Mouse (Mus musculus): ENCODE measurements around the gene Galnt11. TPM values are rescaled to one million over a fixed set of nuclear protein-coding genes. Genes with fewer than 3 reads are reported as not detected.
"Not testable (repeated sequence)": the region's sequence is repeated elsewhere in the genome, so short reads cannot be mapped to it uniquely, and the experiment has no call there.

Galnt11 gene
- polyA plus RNA-seq, 1 experiment, result 8.7 TPM

DNA sequence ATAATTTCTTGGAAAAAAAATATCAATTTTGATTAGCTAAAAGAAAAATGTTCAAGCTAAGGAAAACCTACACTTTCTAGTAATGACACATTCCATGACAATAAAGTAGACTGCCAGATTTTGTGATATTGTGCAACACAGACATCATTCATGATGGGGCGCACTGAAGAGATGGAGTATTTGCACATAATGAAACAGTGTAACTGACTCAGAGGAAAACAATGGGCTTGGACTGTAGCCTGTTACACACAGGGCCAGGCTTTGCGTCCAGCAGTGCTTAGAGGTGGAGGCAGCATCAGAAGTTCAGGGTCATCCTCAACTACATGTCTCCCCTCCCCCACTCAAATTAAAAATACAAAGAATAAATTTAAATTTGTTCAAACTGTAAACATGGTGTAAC is 31.2 kb upstream of the Galnt11 start:
- H3K4me3 ChIP-seq, result no peak overlapping the region
- no peak overlapping the region for H3ac ChIP-seq (ENCODE audit: control insufficient read depth, insufficient read length)
- no peak for TF ChIP-seq TCF12 (IDR thresholded peaks at IDR 0.05; ENCODE audit: insufficient read depth, poor library complexity, severe bottlenecking)
- TF ChIP-seq REST (IDR thresholded peaks at IDR 0.05; ENCODE audit: insufficient read depth, insufficient read length), result no peak
- no peak for TF ChIP-seq POLR2AphosphoS2 (IDR thresholded peaks at IDR 0.05; ENCODE audit: insufficient read length, low read depth)
- no peak for TF ChIP-seq E2F4 (IDR thresholded peaks at IDR 0.05; ENCODE audit: insufficient read depth)
- H3K36me3 ChIP-seq (ENCODE audit: control insufficient read depth, insufficient read depth), result no peaks in the 10 kb centered on the region
- no peaks in the 10 kb centered on the region for H3K79me2 ChIP-seq (ENCODE audit: control insufficient read depth, insufficient read depth)
- H3K4me2 ChIP-seq (ENCODE audit: low read depth), result no peak overlapping the region
- H3K27me3 ChIP-seq (ENCODE audit: control insufficient read depth, insufficient read depth, insufficient read length), result peaks cover 4% of the 10 kb centered on the region

DNA sequence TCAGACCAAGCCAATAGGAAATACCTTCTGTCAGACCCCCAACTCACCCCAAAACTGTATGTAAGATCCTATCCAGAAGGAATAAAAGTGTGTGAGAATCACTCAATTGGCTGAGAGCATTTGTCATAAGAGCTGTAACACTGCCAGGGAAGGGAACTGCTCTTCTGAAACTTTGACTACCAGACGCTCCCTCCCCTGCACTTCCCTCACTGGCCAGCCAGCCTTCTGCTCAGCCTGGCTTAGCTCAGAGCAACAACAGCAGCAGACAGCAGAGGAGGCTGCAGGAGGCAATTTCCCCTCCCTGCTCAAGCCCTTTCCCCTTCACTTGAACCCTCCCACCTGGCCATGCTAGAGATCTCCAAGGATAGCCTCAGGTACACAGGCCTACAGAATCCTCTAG is 9.8 kb upstream of the Galnt11 start:
- Histone ChIP-seq H3K27me3 (ENCODE audit: control insufficient read depth, insufficient read depth, insufficient read length) (no peaks in the 10 kb centered on the region), H3K4me3 (no peak overlapping the region)
- TF ChIP-seq MYOG (IDR thresholded peaks at IDR 0.05; ENCODE audit: control insufficient read depth in 1 of 3, insufficient read depth in 1 of 3, insufficient read length in 2 of 3, low read depth in 2 of 3), result no peak
- TF ChIP-seq MYOD1 (IDR thresholded peaks at IDR 0.05; ENCODE audit: control insufficient read depth in 1 of 3, insufficient read length in 2 of 3, low read depth in 2 of 3), result no peak
- no peak for TF ChIP-seq POLR2A (IDR thresholded peaks at IDR 0.05; ENCODE audit: insufficient read length, low read depth)
- TF ChIP-seq SRF (IDR thresholded peaks at IDR 0.05; ENCODE audit: control insufficient read depth, insufficient read length, low read depth), result no peak
- TF ChIP-seq TCF3 (IDR thresholded peaks at IDR 0.05; ENCODE audit: insufficient read length, low read depth), result no peak
- TF ChIP-seq REST (IDR thresholded peaks at IDR 0.05; ENCODE audit: insufficient read depth, insufficient read length), result no peak
- no peak for TF ChIP-seq MAX (IDR thresholded peaks at IDR 0.05; ENCODE audit: low read depth)
- TF ChIP-seq E2F4 (IDR thresholded peaks at IDR 0.05; ENCODE audit: insufficient read depth), result no peak
- no peak for TF ChIP-seq USF1 (IDR thresholded peaks at IDR 0.05; ENCODE audit: low read depth)
- TF ChIP-seq TCF12 (IDR thresholded peaks at IDR 0.05; ENCODE audit: insufficient read depth, poor library complexity, severe bottlenecking), result no peak
- TF ChIP-seq CEBPB (IDR thresholded peaks at IDR 0.05; ENCODE audit: insufficient read depth, poor library complexity, severe bottlenecking), result no peak
- no peak for TF ChIP-seq POLR2AphosphoS2 (IDR thresholded peaks at IDR 0.05; ENCODE audit: insufficient read length, low read depth)

DNA sequence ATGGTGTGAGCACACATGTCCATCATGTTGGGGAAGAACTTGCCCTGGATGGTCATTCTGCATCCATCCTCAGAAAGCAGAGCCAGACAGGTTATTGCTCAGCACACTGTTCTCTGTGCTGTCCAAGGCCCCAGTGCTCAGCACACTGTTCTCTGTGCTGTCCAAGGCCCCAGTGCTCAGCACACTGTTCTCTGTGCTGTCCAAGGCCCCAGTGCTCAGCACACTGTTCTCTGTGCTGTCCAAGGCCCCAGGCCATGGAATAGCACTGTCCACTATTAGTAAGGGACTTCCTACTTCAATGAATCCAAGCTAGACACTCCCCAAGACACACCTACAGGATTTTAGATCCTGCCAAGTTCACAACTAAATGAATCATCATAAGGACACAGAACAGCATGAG is 8.5 kb upstream of the Galnt11 start:
- not testable (repeated sequence) for H3K4me3 ChIP-seq; H3K27me3 ChIP-seq (ENCODE audit: control insufficient read depth, insufficient read depth, insufficient read length); H3K79me2 ChIP-seq (ENCODE audit: control insufficient read depth, insufficient read depth); H3K4me2 ChIP-seq (ENCODE audit: low read depth); H3ac ChIP-seq (ENCODE audit: control insufficient read depth, insufficient read length); H3K36me3 ChIP-seq (ENCODE audit: control insufficient read depth, insufficient read depth)

More for the DNA sequence above, 9.8 kb upstream of the Galnt11 start:
- H3K36me3 ChIP-seq (ENCODE audit: control insufficient read depth, insufficient read depth), result no peaks in the 10 kb centered on the region
- no peak overlapping the region for H3K4me2 ChIP-seq (ENCODE audit: low read depth)
- no peak overlapping the region for H3ac ChIP-seq (ENCODE audit: control insufficient read depth, insufficient read length)
- no peaks in the 10 kb centered on the region for H3K79me2 ChIP-seq (ENCODE audit: control insufficient read depth, insufficient read depth)

DNA sequence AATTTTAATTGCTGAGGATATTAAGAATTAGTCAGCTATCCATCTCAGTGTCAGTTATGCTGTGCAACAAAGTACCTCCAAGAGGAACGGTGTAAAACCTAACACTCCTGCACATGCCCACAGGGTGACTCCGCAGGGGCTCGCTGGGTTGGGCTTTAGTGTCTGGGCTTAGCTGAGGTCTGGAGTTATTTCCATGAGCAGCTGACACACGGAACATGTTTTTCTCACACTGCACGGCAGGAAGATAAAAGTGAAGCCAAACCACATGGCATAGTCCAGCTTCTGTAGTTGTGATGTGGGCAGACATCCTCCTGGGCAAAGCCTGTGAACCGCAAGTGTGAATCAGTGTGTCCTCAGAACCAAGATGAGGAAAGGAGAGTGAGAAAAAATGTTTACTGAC is 6.7 kb upstream of the Galnt11 start:
- no peak overlapping the region for H3ac ChIP-seq (ENCODE audit: control insufficient read depth, insufficient read length)
- H3K4me3 ChIP-seq, result no peak overlapping the region
- no peaks in the 10 kb centered on the region for H3K27me3 ChIP-seq (ENCODE audit: control insufficient read depth, insufficient read depth, insufficient read length)
- no peaks in the 10 kb centered on the region for H3K79me2 ChIP-seq (ENCODE audit: control insufficient read depth, insufficient read depth)
- H3K4me2 ChIP-seq (ENCODE audit: low read depth), result peak overlapping the region; percentile 42
- TF ChIP-seq CEBPB (IDR thresholded peaks at IDR 0.05; ENCODE audit: insufficient read depth, poor library complexity, severe bottlenecking) (0 out of 2 replicates have a peak, but pooled peaks have one; percentile 16), TCF3 (IDR thresholded peaks at IDR 0.05; ENCODE audit: insufficient read length, low read depth) (no peak), MYOG (IDR thresholded peaks at IDR 0.05; ENCODE audit: control insufficient read depth in 1 of 3, insufficient read depth in 1 of 3, insufficient read length in 2 of 3, low read depth in 2 of 3) (peak in 2 of 3 experiments; percentile 17 to 62), MAX (IDR thresholded peaks at IDR 0.05; ENCODE audit: low read depth) (peak; percentile 64), MYOD1 (IDR thresholded peaks at IDR 0.05; ENCODE audit: control insufficient read depth in 1 of 3, insufficient read length in 2 of 3, low read depth in 2 of 3) (peak in 2 of 3 experiments; percentile 65 to 69)
- no peaks in the 10 kb centered on the region for H3K36me3 ChIP-seq (ENCODE audit: control insufficient read depth, insufficient read depth)

DNA sequence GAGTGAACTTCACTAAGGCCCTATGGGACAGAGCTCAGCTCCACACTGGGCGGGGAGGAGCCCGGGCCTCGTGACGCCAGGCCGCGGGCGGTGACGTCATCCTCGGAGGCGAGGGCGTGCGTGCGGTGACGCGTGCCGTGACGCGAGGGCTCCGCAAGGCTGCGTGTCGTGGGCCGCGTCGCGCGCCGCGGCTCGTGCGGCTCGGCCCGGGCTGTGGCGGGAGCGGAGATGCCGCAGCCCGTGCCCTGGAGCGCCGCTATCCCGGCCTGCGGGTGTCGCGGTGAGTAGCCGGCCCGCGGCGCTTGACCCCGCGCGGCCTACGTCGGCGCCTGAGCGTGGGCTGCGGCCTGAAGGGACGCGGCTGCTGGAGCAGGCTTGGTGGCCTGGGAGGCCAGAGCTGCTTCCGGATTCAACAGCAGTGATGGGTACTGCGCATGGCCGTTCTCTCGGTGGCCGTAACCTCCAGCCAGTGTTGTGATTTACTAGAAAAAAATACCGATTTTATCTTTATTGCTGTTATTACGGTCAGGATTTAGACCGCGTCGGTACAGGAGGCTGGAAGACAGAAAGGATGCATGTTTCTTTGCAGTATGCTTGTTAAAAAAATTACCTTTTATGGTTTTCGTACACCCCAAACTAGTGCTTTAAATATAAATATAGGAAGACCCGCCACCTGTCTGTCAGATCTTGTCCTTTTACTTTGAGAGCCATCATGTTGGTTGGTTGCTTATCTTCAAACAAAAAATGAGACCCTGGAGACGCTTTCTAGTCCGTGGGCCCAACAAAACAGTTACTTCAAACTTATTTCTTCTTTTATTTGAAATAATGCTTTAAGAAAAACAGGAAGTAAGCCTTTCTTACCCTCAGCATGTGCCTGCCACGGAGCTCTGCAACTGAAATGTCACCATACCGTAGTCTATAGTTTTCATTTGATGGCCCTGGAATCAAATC is 1.3 kb downstream of the Galnt11 start, which contains the start of gene E130116L18Rik:
Gene E130116L18Rik, minus strand, starts transcription at position 402 of the 951 bp plus-strand sequence.
- Histone ChIP-seq H3K79me2 (ENCODE audit: control insufficient read depth, insufficient read depth) (peaks cover 18% of the 10 kb centered on the region), H3ac (ENCODE audit: control insufficient read depth, insufficient read length) (peak within 1 kb of the TSS; percentile 77), H3K36me3 (ENCODE audit: control insufficient read depth, insufficient read depth) (no peaks in the 10 kb centered on the region), H3K4me3 (peak within 1 kb of the TSS; percentile 53), H3K27me3 (ENCODE audit: control insufficient read depth, insufficient read depth, insufficient read length) (no peaks in the 10 kb centered on the region), H3K4me2 (ENCODE audit: low read depth) (peak within 1 kb of the TSS; percentile 88)
- no peak for TF ChIP-seq MYOG (IDR thresholded peaks at IDR 0.05; ENCODE audit: control insufficient read depth in 1 of 3, insufficient read depth in 1 of 3, insufficient read length in 2 of 3, low read depth in 2 of 3)
- TF ChIP-seq USF1 (IDR thresholded peaks at IDR 0.05; ENCODE audit: low read depth), result no peak
- TF ChIP-seq MYOD1 (IDR thresholded peaks at IDR 0.05; ENCODE audit: control insufficient read depth in 1 of 3, insufficient read length in 2 of 3, low read depth in 2 of 3), result no peak
- TF ChIP-seq TCF3 (IDR thresholded peaks at IDR 0.05; ENCODE audit: insufficient read length, low read depth), result no peak
- TF ChIP-seq POLR2AphosphoS2 (IDR thresholded peaks at IDR 0.05; ENCODE audit: insufficient read length, low read depth), result peak; percentile 76
- TF ChIP-seq REST (IDR thresholded peaks at IDR 0.05; ENCODE audit: insufficient read depth, insufficient read length), result peak; percentile 10
- no peak for TF ChIP-seq SRF (IDR thresholded peaks at IDR 0.05; ENCODE audit: control insufficient read depth, insufficient read length, low read depth)
- no peak for TF ChIP-seq E2F4 (IDR thresholded peaks at IDR 0.05; ENCODE audit: insufficient read depth)
- peak; percentile 96 for TF ChIP-seq POLR2A (IDR thresholded peaks at IDR 0.05; ENCODE audit: insufficient read length, low read depth)

DNA sequence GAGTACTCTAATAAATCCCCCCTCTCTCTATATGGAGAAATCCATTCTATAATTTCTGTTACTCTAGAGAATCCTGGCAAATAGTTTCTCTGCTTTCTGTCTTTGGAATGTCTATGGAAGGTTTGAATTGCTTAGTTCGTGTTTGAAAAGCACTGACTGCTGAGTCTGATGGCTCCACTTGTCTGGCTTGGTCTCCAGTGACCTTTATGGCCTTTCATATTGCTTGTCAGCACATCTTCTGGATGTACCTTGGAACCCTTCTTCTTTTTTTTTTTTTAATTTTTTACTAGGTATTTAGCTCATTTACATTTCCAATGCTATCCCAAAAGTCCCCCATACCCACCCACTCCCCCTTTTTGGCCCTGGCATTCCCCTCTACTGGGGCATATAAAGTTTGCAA is 2.7 kb downstream of the Galnt11 start:
- H3K4me3 ChIP-seq; H3K27me3 ChIP-seq (ENCODE audit: control insufficient read depth, insufficient read depth, insufficient read length); H3K36me3 ChIP-seq (ENCODE audit: control insufficient read depth, insufficient read depth); H3K4me2 ChIP-seq (ENCODE audit: low read depth); H3ac ChIP-seq (ENCODE audit: control insufficient read depth, insufficient read length): not testable (repeated sequence)
- H3K79me2 ChIP-seq (ENCODE audit: control insufficient read depth, insufficient read depth), result peaks cover 18% of the 10 kb centered on the region
